Mouse (Mus musculus): ENCODE results near the gene Olfr323. TPM values are rescaled to one million over a fixed set of nuclear protein-coding genes. Genes with fewer than 3 reads are reported as not detected.
A peak's percentile ranks its signal among the peaks of the same experiment; 100 is the strongest.

Gene Olfr323
- polyA plus RNA-seq (2012; rRNA removed): not detected in 2 replicates

DNA sequence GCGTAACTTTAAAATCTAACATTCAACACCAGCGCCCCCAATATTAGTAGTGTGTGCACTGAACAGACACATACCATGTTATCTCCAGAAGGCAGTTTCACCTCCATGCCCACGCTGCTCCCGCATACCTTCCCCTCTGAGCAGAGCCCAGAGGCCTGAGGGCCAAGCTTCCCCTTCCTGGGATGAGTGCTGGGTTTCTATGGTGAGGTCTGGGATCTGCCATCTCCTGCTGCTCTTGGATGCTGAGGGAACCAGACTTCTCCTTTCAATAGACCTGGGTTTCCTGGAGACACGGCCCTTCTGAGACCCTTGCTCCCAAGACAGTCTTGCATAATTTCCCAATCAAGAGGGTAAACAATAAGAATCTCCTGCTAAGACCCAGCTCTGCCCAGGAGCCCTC is at the start of gene Olfr323:
Olfr323 (minus strand) TSS at position 101 of the 400 bp plus-strand sequence.
- Histone ChIP-seq H3K4me3 (ENCODE audit: extremely low read depth, insufficient read depth, insufficient read length) (no peak within 1 kb of the TSS), H3K27ac (ENCODE audit: insufficient read depth, low read length) (no peak within 1 kb of the TSS), H3K4me1 (ENCODE audit: control insufficient read depth, insufficient read depth, insufficient read length) (no peaks in the 10 kb centered on the region), H3K27me3 (ENCODE audit: control insufficient read depth, insufficient read depth, low read length) (no peaks in the 10 kb centered on the region), H3K36me3 (ENCODE audit: control insufficient read depth, insufficient read depth, low read length) (no peaks in the 10 kb centered on the region)
- WGBS: 75% methylated on average over 5 of the region's 5 CpGs
- TF ChIP-seq CTCF (IDR thresholded peaks at IDR 0.05; ENCODE audit: extremely low read depth, insufficient read depth, insufficient read length, insufficient replicate concordance): no peak
- TF ChIP-seq POLR2A (IDR thresholded peaks at IDR 0.05; ENCODE audit: low read depth, low read length): no peak
- no peak for DNase-seq (ENCODE audit: low read depth in 1 of 2, low spot score in 2 of 2)

DNA sequence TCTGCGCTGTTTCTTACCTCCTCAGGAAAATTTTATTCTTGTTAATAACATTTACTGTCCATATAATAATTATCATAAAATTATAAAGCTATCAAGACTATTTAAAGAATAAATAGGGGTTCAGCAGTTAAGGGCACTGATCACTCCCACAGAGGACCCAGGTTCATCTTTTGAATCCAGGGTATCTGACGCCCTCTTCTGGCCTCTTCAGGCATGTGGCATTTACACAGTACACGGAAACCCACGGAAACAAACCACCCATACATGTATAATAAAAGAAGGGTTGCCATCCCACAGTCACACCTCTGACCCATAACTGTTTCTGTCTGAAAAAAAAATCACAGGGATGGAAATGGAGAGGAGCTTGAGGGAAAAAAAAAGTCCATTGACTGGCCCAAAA is 41.5 kb upstream of the Olfr323 start:
- WGBS: 46% methylated on average over 4 of the region's 4 CpGs
- Histone ChIP-seq H3K27ac (ENCODE audit: insufficient read depth, low read length) (no peak overlapping the region), H3K4me1 (ENCODE audit: control insufficient read depth, insufficient read depth, insufficient read length) (no peaks in the 10 kb centered on the region), H3K36me3 (ENCODE audit: control insufficient read depth, insufficient read depth, low read length) (no peaks in the 10 kb centered on the region), H3K4me3 (ENCODE audit: extremely low read depth, insufficient read depth, insufficient read length) (no peak overlapping the region), H3K27me3 (ENCODE audit: control insufficient read depth, insufficient read depth, low read length) (no peaks in the 10 kb centered on the region)
- TF ChIP-seq POLR2A (IDR thresholded peaks at IDR 0.05; ENCODE audit: low read depth, low read length): no peak
- no peak for TF ChIP-seq CTCF (IDR thresholded peaks at IDR 0.05; ENCODE audit: extremely low read depth, insufficient read depth, insufficient read length, insufficient replicate concordance)
- DNase-seq (ENCODE audit: low read depth in 1 of 2, low spot score in 2 of 2): no peak

DNA sequence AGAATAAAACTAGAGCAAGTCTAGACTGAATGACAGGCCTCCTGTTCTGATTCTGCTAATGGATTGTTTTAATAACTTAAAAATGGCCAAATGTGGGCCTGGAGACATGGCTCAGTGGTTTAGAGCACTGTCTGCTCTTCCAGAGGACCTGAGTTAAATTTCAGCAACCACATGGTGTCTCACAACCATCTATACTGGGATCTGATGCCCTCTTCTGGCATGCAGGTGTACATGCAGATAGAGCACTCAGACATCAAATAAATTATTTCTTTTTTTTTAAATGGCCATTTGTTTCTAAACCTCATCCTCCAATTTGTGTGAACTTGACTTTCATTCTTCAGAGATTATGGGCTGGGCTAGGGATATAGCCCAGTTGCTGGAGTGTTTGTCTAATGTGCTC is 39.0 kb upstream of the Olfr323 start:
- TF ChIP-seq POLR2A (IDR thresholded peaks at IDR 0.05; ENCODE audit: low read depth, low read length) (no peak), CTCF (IDR thresholded peaks at IDR 0.05; ENCODE audit: extremely low read depth, insufficient read depth, insufficient read length, insufficient replicate concordance) (no peak)
- Histone ChIP-seq H3K4me3 (ENCODE audit: extremely low read depth, insufficient read depth, insufficient read length) (no peak overlapping the region), H3K36me3 (ENCODE audit: control insufficient read depth, insufficient read depth, low read length) (no peaks in the 10 kb centered on the region), H3K27me3 (ENCODE audit: control insufficient read depth, insufficient read depth, low read length) (no peaks in the 10 kb centered on the region), H3K27ac (ENCODE audit: insufficient read depth, low read length) (no peak overlapping the region), H3K4me1 (ENCODE audit: control insufficient read depth, insufficient read depth, insufficient read length) (no peaks in the 10 kb centered on the region)
- DNase-seq (ENCODE audit: low read depth in 1 of 2, low spot score in 2 of 2): no peak

DNA sequence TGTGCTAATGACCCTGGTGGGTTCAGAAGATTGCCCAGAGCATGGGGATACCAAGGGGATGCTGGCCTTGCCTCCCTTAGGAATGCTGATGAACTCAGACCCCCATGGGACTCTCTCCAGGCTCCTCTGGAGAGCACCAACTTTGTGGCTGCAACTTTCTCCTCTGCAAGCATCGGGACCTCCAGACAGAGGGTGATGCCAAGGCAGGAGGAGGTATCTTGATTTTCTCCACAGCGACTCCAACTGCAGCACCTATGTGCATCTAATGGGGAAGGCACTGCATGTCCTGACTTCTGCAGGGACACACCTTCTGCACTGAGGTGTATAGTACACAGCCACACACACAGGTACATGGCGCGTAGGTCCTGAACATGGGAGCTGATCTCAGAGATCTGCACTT is 28.3 kb upstream of the Olfr323 start, which contains the start of gene Olfr322:
Olfr322 (plus strand) TSS at position 187 of the 400 bp plus-strand sequence.
- no peak within 1 kb of the TSS for H3K27ac ChIP-seq (ENCODE audit: insufficient read depth, low read length)
- H3K4me3 ChIP-seq (ENCODE audit: extremely low read depth, insufficient read depth, insufficient read length): no peak within 1 kb of the TSS
- H3K36me3 ChIP-seq (ENCODE audit: control insufficient read depth, insufficient read depth, low read length): no peaks in the 10 kb centered on the region
- 81% methylated on average over 4 of the region's 4 CpGs for WGBS
- no peak for TF ChIP-seq CTCF (IDR thresholded peaks at IDR 0.05; ENCODE audit: extremely low read depth, insufficient read depth, insufficient read length, insufficient replicate concordance)
- TF ChIP-seq POLR2A (IDR thresholded peaks at IDR 0.05; ENCODE audit: low read depth, low read length): no peak
- no peaks in the 10 kb centered on the region for H3K4me1 ChIP-seq (ENCODE audit: control insufficient read depth, insufficient read depth, insufficient read length)
- DNase-seq (ENCODE audit: low read depth in 1 of 2, low spot score in 2 of 2): no peak
- H3K27me3 ChIP-seq (ENCODE audit: control insufficient read depth, insufficient read depth, low read length): no peaks in the 10 kb centered on the region

DNA sequence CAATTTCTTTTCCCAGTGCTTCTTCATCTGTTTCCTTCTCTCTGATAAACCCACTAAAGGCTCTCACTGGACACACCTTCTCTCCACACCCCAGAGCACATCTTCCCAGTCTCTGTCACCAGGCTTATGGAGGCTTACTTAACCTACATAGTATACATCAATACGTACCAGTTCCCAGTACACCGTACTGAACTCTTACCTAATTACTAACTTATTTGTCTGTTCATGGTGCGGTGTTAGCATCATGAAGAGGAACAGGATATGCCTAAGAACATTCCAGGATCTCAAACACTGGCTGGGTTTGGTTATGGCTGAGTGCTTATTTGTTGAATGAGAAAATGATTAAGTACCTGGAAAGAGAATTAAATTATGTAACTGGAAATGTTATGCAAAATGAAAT is 24.9 kb upstream of the Olfr323 start:
- Histone ChIP-seq H3K27me3 (ENCODE audit: control insufficient read depth, insufficient read depth, low read length) (no peaks in the 10 kb centered on the region), H3K27ac (ENCODE audit: insufficient read depth, low read length) (no peak overlapping the region), H3K4me3 (ENCODE audit: extremely low read depth, insufficient read depth, insufficient read length) (no peak overlapping the region), H3K36me3 (ENCODE audit: control insufficient read depth, insufficient read depth, low read length) (no peaks in the 10 kb centered on the region), H3K4me1 (ENCODE audit: control insufficient read depth, insufficient read depth, insufficient read length) (no peaks in the 10 kb centered on the region)
- TF ChIP-seq CTCF (IDR thresholded peaks at IDR 0.05; ENCODE audit: extremely low read depth, insufficient read depth, insufficient read length, insufficient replicate concordance) (no peak), POLR2A (IDR thresholded peaks at IDR 0.05; ENCODE audit: low read depth, low read length) (no peak)
- 93% methylated on average over 3 of the region's 3 CpGs for WGBS
- DNase-seq (ENCODE audit: low read depth in 1 of 2, low spot score in 2 of 2): no peak

DNA sequence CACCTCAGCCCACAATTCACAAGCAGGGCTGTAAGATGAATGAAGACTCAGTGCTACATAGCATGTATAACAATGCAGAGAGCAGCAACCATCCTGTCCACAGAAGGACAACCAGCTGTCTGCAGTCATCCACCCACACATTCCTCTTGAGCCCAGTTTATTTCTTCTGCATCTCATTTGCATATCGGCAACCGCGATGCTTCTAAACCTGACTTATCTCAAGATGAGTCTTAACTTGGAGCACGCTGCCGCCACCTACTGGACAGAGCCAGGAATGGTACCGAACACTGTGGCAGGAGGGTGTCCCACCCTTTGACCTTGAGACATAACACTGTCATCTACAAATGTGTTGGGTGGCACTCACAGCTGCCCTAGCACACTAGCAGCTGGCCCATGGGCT is 13.0 kb upstream of the Olfr323 start:
- H3K4me3 ChIP-seq (ENCODE audit: extremely low read depth, insufficient read depth, insufficient read length): no peak overlapping the region

DNA sequence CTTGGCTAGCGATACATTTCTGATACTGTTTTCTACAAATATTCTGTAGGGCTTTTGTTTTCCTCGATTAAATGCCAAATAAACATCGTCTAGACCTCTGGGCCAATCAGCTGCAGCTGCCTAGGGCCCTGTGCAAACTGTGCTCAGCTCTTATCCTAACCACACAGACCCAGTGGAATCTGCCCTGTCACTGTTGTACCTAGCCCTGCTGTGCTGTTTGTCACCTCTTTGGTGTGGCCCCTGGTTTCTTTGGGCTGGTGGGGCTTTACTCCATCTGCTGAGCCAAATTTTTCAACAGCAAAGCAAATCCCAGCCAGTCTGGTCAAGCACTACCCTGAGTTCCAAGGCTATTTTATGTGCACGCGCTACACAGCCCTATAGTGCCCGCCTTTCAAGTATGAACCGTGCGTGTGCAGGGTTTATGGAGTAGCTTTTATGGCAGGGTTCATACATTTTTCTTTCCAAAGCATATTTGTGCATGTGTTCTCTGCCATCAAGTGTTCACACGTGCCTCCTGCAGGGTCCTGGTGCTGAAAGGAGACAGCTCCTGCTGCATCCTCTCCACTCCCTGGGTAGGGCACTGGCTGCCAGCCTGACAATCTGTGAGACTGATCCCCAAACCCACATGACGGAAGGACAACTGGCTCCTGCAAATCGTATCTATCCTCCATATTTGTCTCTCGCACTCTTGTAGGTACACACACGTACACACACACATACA is 11.5 kb upstream of the Olfr323 start:
- H3K4me1 ChIP-seq (ENCODE audit: control insufficient read depth, insufficient read depth, insufficient read length): peaks cover 4% of the 10 kb centered on the region; the same call in 1 of the 2 replicates
- no peaks in the 10 kb centered on the region for H3K36me3 ChIP-seq (ENCODE audit: control insufficient read depth, insufficient read depth, low read length)
- 71% methylated on average over 13 of the region's 13 CpGs for WGBS
- peak overlapping the region; percentile 33; the same call in 1 of the 2 replicates for H3K27ac ChIP-seq (ENCODE audit: insufficient read depth, low read length)
- no peak for DNase-seq (ENCODE audit: low read depth in 1 of 2, low spot score in 2 of 2)
- H3K27me3 ChIP-seq (ENCODE audit: control insufficient read depth, insufficient read depth, low read length): peaks cover 5% of the 10 kb centered on the region
- TF ChIP-seq CTCF (IDR thresholded peaks at IDR 0.05; ENCODE audit: extremely low read depth, insufficient read depth, insufficient read length, insufficient replicate concordance) (no peak), POLR2A (IDR thresholded peaks at IDR 0.05; ENCODE audit: low read depth, low read length) (no peak)
- no peak overlapping the region for H3K4me3 ChIP-seq (ENCODE audit: extremely low read depth, insufficient read depth, insufficient read length)

More for the DNA sequence above, 13.0 kb upstream of the Olfr323 start:
- TF ChIP-seq CTCF (IDR thresholded peaks at IDR 0.05; ENCODE audit: extremely low read depth, insufficient read depth, insufficient read length, insufficient replicate concordance) (peak; percentile 58; the same call in 1 of the 2 replicates), POLR2A (IDR thresholded peaks at IDR 0.05; ENCODE audit: low read depth, low read length) (no peak)
- Histone ChIP-seq H3K27ac (ENCODE audit: insufficient read depth, low read length) (no peak overlapping the region), H3K27me3 (ENCODE audit: control insufficient read depth, insufficient read depth, low read length) (peaks cover 5% of the 10 kb centered on the region), H3K36me3 (ENCODE audit: control insufficient read depth, insufficient read depth, low read length) (no peaks in the 10 kb centered on the region), H3K4me1 (ENCODE audit: control insufficient read depth, insufficient read depth, insufficient read length) (peaks cover 4% of the 10 kb centered on the region; the same call in 1 of the 2 replicates)
- DNase-seq (ENCODE audit: low read depth in 1 of 2, low spot score in 2 of 2): peak; percentile 9 to 20
- WGBS: 30% methylated on average over 6 of the region's 6 CpGs

Measured in spleen, adult 2 months (tissue).